Mouse (Mus musculus) thymus, postnatal 10 days (tissue): Measurements from ENCODE around the gene Mb.
"Not testable (repeated sequence)": the region's sequence is repeated elsewhere in the genome, so short reads cannot be mapped to it uniquely, and the experiment has no call there.

Experiments
- DNase-seq, 2 experiments: peaks; one replicate each; pipeline ENCODE4 v3.0.0; 2021; ENCODE audit warnings: low spot score in 2 of 2

Gene Mb

GRCm38 (mm10) chr15:77065259-77065852 lies 14.9 kb upstream of the Mb start:
- DNase-seq = no peak

- no peak for DNase-seq
Observed at GRCm38 (mm10) chr15:77062746-77063145, 12.3 kb upstream of the Mb start.

GRCm38 (mm10) chr15:77059416-77059815 lies 8.9 kb upstream of the Mb start:
- not testable (repeated sequence) for DNase-seq

GRCm38 (mm10) chr15:77058566-77058965 lies 8.1 kb upstream of the Mb start:
- no peak for DNase-seq

- no peak for DNase-seq
Observed at GRCm38 (mm10) chr15:77056791-77057051, 6.3 kb upstream of the Mb start.

- no peak for DNase-seq
Observed at GRCm38 (mm10) chr15:77056001-77056790, 5.7 kb upstream of the Mb start.

- DNase-seq = no peak
Observed at GRCm38 (mm10) chr15:77054611-77055175, 4.2 kb upstream of the Mb start.

- DNase-seq = no peak
Observed at GRCm38 (mm10) chr15:77053021-77053420, 2.6 kb upstream of the Mb start.

- no peak for DNase-seq
Observed at GRCm38 (mm10) chr15:77052176-77052575, 1.7 kb upstream of the Mb start.

- DNase-seq = no peak
Observed at GRCm38 (mm10) chr15:77045609-77046008, 4.9 kb downstream of the Mb start.

- DNase-seq = no peak
Observed at GRCm38 (mm10) chr15:77044597-77045320, 5.7 kb downstream of the Mb start, which contains the start of gene Apol6. TSS of gene Apol6 (plus strand) at chr15:77044729.

- no peak for DNase-seq
Observed at GRCm38 (mm10) chr15:77040784-77041183, 9.7 kb downstream of the Mb start.

- DNase-seq = no peak
Observed at GRCm38 (mm10) chr15:77039211-77039700, 11.2 kb downstream of the Mb start.

- no peak for DNase-seq
Observed at GRCm38 (mm10) chr15:77037278-77038161, 12.9 kb downstream of the Mb start.

- no peak for DNase-seq
Observed at GRCm38 (mm10) chr15:77036989-77037277, 13.5 kb downstream of the Mb start.

GRCm38 (mm10) chr15:77036320-77036988 lies 14.0 kb downstream of the Mb start:
- DNase-seq = no peak

- no peak for DNase-seq
Observed at GRCm38 (mm10) chr15:77035643-77036042, 14.8 kb downstream of the Mb start.

GRCm38 (mm10) chr15:77034526-77034925 lies 15.9 kb downstream of the Mb start:
- no peak for DNase-seq

- no peak for DNase-seq
Observed at GRCm38 (mm10) chr15:77031271-77031670, 19.2 kb downstream of the Mb start.

GRCm38 (mm10) chr15:77029331-77029991 lies 21.0 kb downstream of the Mb start:
- peak in 1 of 2 experiments; percentile 24 for DNase-seq

GRCm38 (mm10) chr15:77027675-77028074 lies 22.8 kb downstream of the Mb start:
- no peak for DNase-seq
